14 mouse cellular contexts compared by ENCODE assay signal in genomic region chr15:8849413-8849812, GRCm38 (mm10).
DNase-seq lines count a peak whose midpoint lies in the region; ATAC-seq and TF ChIP-seq lines count a peak whose summit lies in the region.
"Had no signal": no experiment of that assay in that cellular context is flagged by ENCODE, and none has a peak within 500 bp of the region (broad histone marks: within the 10 kb centered on the region; RNA-seq: fewer than 3 reads in every experiment).

No protein-coding gene starts in this region.

- H3K9me3 ChIP-seq in forebrain, postnatal 0 days (ENCODE audit: low read length), result no peaks in the 10 kb centered on the region
- H3K9me3 ChIP-seq in forebrain, embryonic 15.5 days, result no peaks in the 10 kb centered on the region
- no peaks in the 10 kb centered on the region for H3K9me3 ChIP-seq in CH12.LX (replicated peaks; ENCODE audit: low read length)
- H3K9me3 ChIP-seq: midbrain, embryonic 13.5 days had no signal

- no peak for TF ChIP-seq EP300 in CH12.LX (IDR thresholded peaks at IDR 0.05; ENCODE audit: low read length)

- H3K79me2 ChIP-seq in liver, adult 2 months (ENCODE audit: control insufficient read depth, insufficient read depth, low read length), result no peaks in the 10 kb centered on the region
- no peaks in the 10 kb centered on the region for H3K79me2 ChIP-seq in CH12.LX (replicated peaks; ENCODE audit: control insufficient read depth, extremely low read depth, insufficient read depth, poor library complexity, severe bottlenecking)

- TF ChIP-seq POLR2A in liver, adult 2 months (IDR thresholded peaks at IDR 0.05; ENCODE audit: extremely low read depth, insufficient read depth, low read length), result no peak
- TF ChIP-seq POLR2A in CH12.LX (IDR thresholded peaks at IDR 0.05; ENCODE audit: low read depth, low read length), result no peak

- TF ChIP-seq RAD21 in CH12.LX (IDR thresholded peaks at IDR 0.05; ENCODE audit: low read depth, low read length), result peak; percentile 34

- no peaks in the 10 kb centered on the region for H3K36me3 ChIP-seq in forebrain, postnatal 0 days (ENCODE audit: insufficient read depth)
- no peaks in the 10 kb centered on the region for H3K36me3 ChIP-seq in forebrain, embryonic 15.5 days
- H3K36me3 ChIP-seq in liver, adult 2 months (ENCODE audit: control insufficient read depth, insufficient read depth, low read length), result no peaks in the 10 kb centered on the region
- H3K36me3 ChIP-seq in CH12.LX (replicated peaks in 1 of 2; ENCODE audit: control insufficient read depth in 1 of 2, insufficient read depth in 1 of 2, low read length in 1 of 2), result no peaks in the 10 kb centered on the region
- H3K36me3 ChIP-seq: hindbrain, embryonic 12.5 days; midbrain, embryonic 13.5 days; neural tube, embryonic 13.5 days had no signal

- DNase-seq in forebrain, postnatal 0 days, result no peak
- peak; percentile 13 for DNase-seq in liver, adult 2 months (ENCODE audit: extremely low read depth, low read depth, low spot score)
- DNase-seq in liver (no peak), CH12.LX (ENCODE audit: extremely low read depth) (peak; percentile 31), R1 (ENCODE audit: low read depth, low spot score) (peak; percentile 79)
- no peak for DNase-seq in thymus, postnatal 10 days (ENCODE audit: low spot score in 2 of 2)
- DNase-seq in layer of hippocampus, postnatal 36 days, result no peak
- DNase-seq: lung, adult 18-20 months; right cerebral cortex, postnatal 14 days had no signal

- no peak overlapping the region for H3K27ac ChIP-seq in forebrain, postnatal 0 days (ENCODE audit: low read depth, low read length)
- no peak overlapping the region for H3K27ac ChIP-seq in forebrain, embryonic 15.5 days (replicated peaks)
- H3K27ac ChIP-seq in liver, adult 2 months (replicated peaks; ENCODE audit: insufficient read depth, low read depth, low read length), result no peak overlapping the region
- no peak overlapping the region for H3K27ac ChIP-seq in CH12.LX (ENCODE audit: insufficient read depth, low read depth)
- H3K27ac ChIP-seq: hindbrain, embryonic 12.5 days; midbrain, embryonic 13.5 days; neural tube, embryonic 13.5 days had no signal

- H3K4me2 ChIP-seq in forebrain, postnatal 0 days (ENCODE audit: low read depth), result no peak overlapping the region
- H3K4me2 ChIP-seq in forebrain, embryonic 15.5 days (replicated peaks), result no peak overlapping the region
- H3K4me2 ChIP-seq in CH12.LX (ENCODE audit: insufficient read depth, low read depth, poor library complexity, severe bottlenecking), result no peak overlapping the region
- H3K4me2 ChIP-seq: heart, embryonic 11.5 days; hindbrain, embryonic 12.5 days; midbrain, embryonic 13.5 days; neural tube, embryonic 13.5 days had no signal

- H3K4me1 ChIP-seq in forebrain, postnatal 0 days (ENCODE audit: insufficient read depth), result no peaks in the 10 kb centered on the region
- no peaks in the 10 kb centered on the region for H3K4me1 ChIP-seq in forebrain, embryonic 15.5 days
- no peaks in the 10 kb centered on the region for H3K4me1 ChIP-seq in liver, adult 2 months (ENCODE audit: control insufficient read depth, insufficient read depth, low read length)
- no peaks in the 10 kb centered on the region for H3K4me1 ChIP-seq in CH12.LX (ENCODE audit: control insufficient read depth in 1 of 2, insufficient read depth in 2 of 2)
- H3K4me1 ChIP-seq: hindbrain, embryonic 12.5 days; midbrain, embryonic 13.5 days; neural tube, embryonic 13.5 days had no signal

- H3K27me3 ChIP-seq in forebrain, postnatal 0 days (ENCODE audit: insufficient read depth, low read length), result no peaks in the 10 kb centered on the region
- no peaks in the 10 kb centered on the region for H3K27me3 ChIP-seq in forebrain, embryonic 15.5 days
- H3K27me3 ChIP-seq in liver, adult 2 months (ENCODE audit: control insufficient read depth, insufficient read depth, low read length), result no peaks in the 10 kb centered on the region
- no peaks in the 10 kb centered on the region for H3K27me3 ChIP-seq in CH12.LX (replicated peaks)
- H3K27me3 ChIP-seq: hindbrain, embryonic 12.5 days; midbrain, embryonic 13.5 days; neural tube, embryonic 13.5 days had no signal

- dilution Hi-C loops in CH12.LX (cut with MboI; ENCODE audit: extremely low pct_ligation_motif_present, extremely low pct_unique_long_range_greater_than_20kb, low sequenced_read_pairs), result no loop called here

- H3K4me3 ChIP-seq in forebrain, postnatal 0 days (ENCODE audit: low read depth, low read length), result no peak overlapping the region
- H3K4me3 ChIP-seq in forebrain, embryonic 15.5 days, result no peak overlapping the region
- H3K4me3 ChIP-seq in liver, adult 2 months (ENCODE audit: insufficient read depth, low read depth, low read length), result no peak overlapping the region
- no peak overlapping the region for H3K4me3 ChIP-seq in CH12.LX (replicated peaks in 1 of 3; ENCODE audit: low read depth in 2 of 3, low read length in 2 of 3, poor library complexity in 1 of 3)
- H3K4me3 ChIP-seq: hindbrain, embryonic 12.5 days; midbrain, embryonic 13.5 days; neural tube, embryonic 13.5 days had no signal

- peak; percentile 38 for ATAC-seq in forebrain, postnatal 0 days
- no peak for ATAC-seq in forebrain, embryonic 15.5 days (replicated peaks)
- ATAC-seq: midbrain, embryonic 13.5 days had no signal

- WGBS in forebrain, postnatal 0 days, result 56% methylated on average over 5 of the region's 5 CpGs
- WGBS in forebrain, embryonic 15.5 days, result 60% methylated on average over 5 of the region's 5 CpGs
- WGBS in liver, adult 2 months, result 80% methylated on average over 5 of the region's 5 CpGs

- in situ Hi-C loops in CH12.LX (cut with MboI; ENCODE audit: low pct_ligation_motif_present, low pct_unique_long_range_greater_than_20kb, low sequenced_read_pairs), result no loop called here

- TF ChIP-seq CTCF in forebrain, postnatal 0 days (IDR thresholded peaks at IDR 0.05; ENCODE audit: low read depth), result peak; percentile 66
- peak; percentile 30 for TF ChIP-seq CTCF in liver, adult 2 months (IDR thresholded peaks at IDR 0.05; ENCODE audit: low read depth, low read length)
- TF ChIP-seq CTCF in CH12.LX (conservative IDR thresholded peaks at IDR 0.05 in 1 of 2, IDR thresholded peaks at IDR 0.05 in 1 of 2; ENCODE audit: low read depth in 2 of 2, low read length in 2 of 2), result peak in 1 of 2 experiments; percentile 97; a peak in 2 of 4 replicates

- H3K9ac ChIP-seq in forebrain, postnatal 0 days, result no peak overlapping the region
- H3K9ac ChIP-seq in forebrain, embryonic 15.5 days (replicated peaks), result no peak overlapping the region
- no peak overlapping the region for H3K9ac ChIP-seq in liver, adult 2 months (ENCODE audit: low read depth, low read length)
- no peak overlapping the region for H3K9ac ChIP-seq in CH12.LX (ENCODE audit: insufficient read depth, low read depth)
- H3K9ac ChIP-seq: hindbrain, embryonic 12.5 days; midbrain, embryonic 13.5 days; neural tube, embryonic 13.5 days had no signal

TF ChIP-seq in CH12.LX, 34 proteins besides CTCF, POLR2A, EP300 and RAD21:
- TF ChIP-seq SIN3A (IDR thresholded peaks at IDR 0.05; ENCODE audit: low read length) (no peak), NELFE (IDR thresholded peaks at IDR 0.05; ENCODE audit: low read depth, low read length) (peak; percentile 26; the same call in 1 of the 2 replicates), MAFK (IDR thresholded peaks at IDR 0.05; ENCODE audit: insufficient replicate concordance, low read length) (no peak), ETS1 (conservative IDR thresholded peaks at IDR 0.05; ENCODE audit: low read depth, low read length) (no peak), CHD1 (IDR thresholded peaks at IDR 0.05; ENCODE audit: low read depth, low read length) (no peak), ELF1 (IDR thresholded peaks at IDR 0.05; ENCODE audit: low read depth, low read length) (peak; percentile 17; the same call in 1 of the 2 replicates), E2F4 (IDR thresholded peaks at IDR 0.05; ENCODE audit: insufficient replicate concordance, low read depth, low read length) (no peak), ZKSCAN1 (IDR thresholded peaks at IDR 0.05; ENCODE audit: borderline replicate concordance, low read depth, low read length) (no peak), RCOR1 (conservative IDR thresholded peaks at IDR 0.05; ENCODE audit: low read depth, low read length) (no peak), BHLHE40 (IDR thresholded peaks at IDR 0.05; ENCODE audit: low read depth, low read length) (no peak), SMC3 (IDR thresholded peaks at IDR 0.05; ENCODE audit: low read depth, low read length) (peak; percentile 43)

Comparison
In these comparisons a context has a peak if more than half of its experiments do, and no peak if none do; other contexts are left out.
1. DNase-seq: peak in liver, adult 2 months (single experiment), CH12.LX (single experiment) and R1 (single experiment); none in forebrain, postnatal 0 days (single experiment), liver (single experiment), thymus, postnatal 10 days (0 of 2) and layer of hippocampus, postnatal 36 days (0 of 2).